Mouse (Mus musculus): Measurements from ENCODE around the gene Pik3r5. TPM values are rescaled to one million over a fixed set of nuclear protein-coding genes. Genes with fewer than 3 reads are reported as not detected.

Pik3r5 gene
- total and polyA plus RNA-seq, 2 experiments from 2014 or later, result 0.52 to 1.0 TPM

- H3K27me3 ChIP-seq (ENCODE audit: insufficient read depth, low read length), result no peaks in the 10 kb centered on the region
- ATAC-seq (ENCODE audit: low FRiP score) (no peak), DNase-seq (ENCODE audit: low spot score) (no peak)
- no peaks in the 10 kb centered on the region for H3K9me3 ChIP-seq (ENCODE audit: low read length)
- no peak overlapping the region for H3K27ac ChIP-seq (ENCODE audit: low read depth, low read length)
- no peaks in the 10 kb centered on the region for H3K4me1 ChIP-seq (ENCODE audit: insufficient read depth, low read length)
- no peak for TF ChIP-seq CTCF (IDR thresholded peaks at IDR 0.05)
- WGBS, result 60% methylated on average over 3 of the region's 3 CpGs
- H3K4me3 ChIP-seq (ENCODE audit: low read depth, low read length), result no peak overlapping the region
- H3K4me2 ChIP-seq (ENCODE audit: low read depth, low read length, poor library complexity, severe bottlenecking), result no peak overlapping the region
- no peak overlapping the region for H3K9ac ChIP-seq (replicated peaks; ENCODE audit: low read length, poor library complexity, severe bottlenecking)
- no peaks in the 10 kb centered on the region for H3K36me3 ChIP-seq (ENCODE audit: insufficient read depth, low read length)
Observed at GRCm38 (mm10) chr11:68513969-68514368, 82.0 kb downstream of the Pik3r5 start.

- no peaks in the 10 kb centered on the region for H3K9me3 ChIP-seq (ENCODE audit: low read length)
- no peaks in the 10 kb centered on the region for H3K36me3 ChIP-seq (ENCODE audit: insufficient read depth, low read length)
- DNase-seq (ENCODE audit: low spot score) (no peak), ATAC-seq (ENCODE audit: low FRiP score) (no peak)
- no peaks in the 10 kb centered on the region for H3K27me3 ChIP-seq (ENCODE audit: insufficient read depth, low read length)
- H3K4me1 ChIP-seq (ENCODE audit: insufficient read depth, low read length), result no peaks in the 10 kb centered on the region
- no peak for TF ChIP-seq CTCF (IDR thresholded peaks at IDR 0.05)
- no peak overlapping the region for H3K27ac ChIP-seq (ENCODE audit: low read depth, low read length)
- H3K4me3 ChIP-seq (ENCODE audit: low read depth, low read length), result no peak overlapping the region
- 92% methylated on average over 4 of the region's 4 CpGs for WGBS
- H3K9ac ChIP-seq (replicated peaks; ENCODE audit: low read length, poor library complexity, severe bottlenecking), result no peak overlapping the region
- H3K4me2 ChIP-seq (ENCODE audit: low read depth, low read length, poor library complexity, severe bottlenecking), result no peak overlapping the region
Observed at GRCm38 (mm10) chr11:68519362-68519761, 87.4 kb downstream of the Pik3r5 start.

GRCm38 (mm10) chr11:68519815-68520214 lies 87.9 kb downstream of the Pik3r5 start:
- Histone ChIP-seq H3K36me3 (ENCODE audit: insufficient read depth, low read length) (no peaks in the 10 kb centered on the region), H3K27ac (ENCODE audit: low read depth, low read length) (no peak overlapping the region), H3K27me3 (ENCODE audit: insufficient read depth, low read length) (no peaks in the 10 kb centered on the region), H3K4me3 (ENCODE audit: low read depth, low read length) (no peak overlapping the region), H3K9ac (replicated peaks; ENCODE audit: low read length, poor library complexity, severe bottlenecking) (no peak overlapping the region), H3K9me3 (ENCODE audit: low read length) (no peaks in the 10 kb centered on the region), H3K4me1 (ENCODE audit: insufficient read depth, low read length) (no peaks in the 10 kb centered on the region), H3K4me2 (ENCODE audit: low read depth, low read length, poor library complexity, severe bottlenecking) (no peak overlapping the region)
- WGBS, result 97% methylated on average over 5 of the region's 5 CpGs
- ATAC-seq (ENCODE audit: low FRiP score) (no peak), DNase-seq (ENCODE audit: low spot score) (no peak)
- no peak for TF ChIP-seq CTCF (IDR thresholded peaks at IDR 0.05)

GRCm38 (mm10) chr11:68520439-68520838 lies 88.5 kb downstream of the Pik3r5 start:
- no peak for TF ChIP-seq CTCF (IDR thresholded peaks at IDR 0.05)
- WGBS, result 87% methylated on average over 2 of the region's 2 CpGs
- ATAC-seq (ENCODE audit: low FRiP score), result no peak

DNA sequence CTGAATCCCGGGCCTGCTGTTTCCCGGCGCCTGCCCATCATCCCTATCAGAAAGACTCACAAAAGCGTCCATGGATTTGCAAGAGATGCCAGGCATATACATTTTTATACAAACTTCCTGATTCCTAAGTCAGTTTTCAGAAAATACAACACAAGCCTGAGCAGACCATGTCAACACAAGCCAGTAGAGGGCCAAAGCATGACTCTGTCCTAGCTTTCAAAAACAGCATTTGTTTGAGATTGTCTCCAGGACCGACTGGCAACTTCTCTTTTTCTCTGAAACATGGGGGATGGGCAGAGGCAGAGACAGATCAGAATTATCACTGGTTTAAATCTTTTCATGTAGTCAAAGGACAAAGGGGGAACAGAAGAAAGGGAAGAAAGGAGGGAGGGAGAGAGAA lies 89.4 kb downstream of the Pik3r5 start:
- H3K4me2 ChIP-seq (ENCODE audit: low read depth, low read length, poor library complexity, severe bottlenecking), result no peak overlapping the region
- H3K27ac ChIP-seq (ENCODE audit: low read depth, low read length), result no peak overlapping the region
- 83% methylated on average over 5 of the region's 5 CpGs for WGBS
- ATAC-seq (ENCODE audit: low FRiP score) (no peak), DNase-seq (ENCODE audit: low spot score) (no peak)
- H3K36me3 ChIP-seq (ENCODE audit: insufficient read depth, low read length), result no peaks in the 10 kb centered on the region
- H3K27me3 ChIP-seq (ENCODE audit: insufficient read depth, low read length), result no peaks in the 10 kb centered on the region
- H3K9me3 ChIP-seq (ENCODE audit: low read length), result no peaks in the 10 kb centered on the region
- no peak for TF ChIP-seq CTCF (IDR thresholded peaks at IDR 0.05)
- H3K9ac ChIP-seq (replicated peaks; ENCODE audit: low read length, poor library complexity, severe bottlenecking), result no peak overlapping the region
- no peaks in the 10 kb centered on the region for H3K4me1 ChIP-seq (ENCODE audit: insufficient read depth, low read length)
- H3K4me3 ChIP-seq (ENCODE audit: low read depth, low read length), result no peak overlapping the region

More at GRCm38 (mm10) chr11:68520439-68520838, 88.5 kb downstream of the Pik3r5 start:
- H3K36me3 ChIP-seq (ENCODE audit: insufficient read depth, low read length), result no peaks in the 10 kb centered on the region
- H3K4me3 ChIP-seq (ENCODE audit: low read depth, low read length), result no peak overlapping the region
- H3K9ac ChIP-seq (replicated peaks; ENCODE audit: low read length, poor library complexity, severe bottlenecking), result no peak overlapping the region
- no peak overlapping the region for H3K4me2 ChIP-seq (ENCODE audit: low read depth, low read length, poor library complexity, severe bottlenecking)
- H3K27ac ChIP-seq (ENCODE audit: low read depth, low read length), result no peak overlapping the region
- no peaks in the 10 kb centered on the region for H3K27me3 ChIP-seq (ENCODE audit: insufficient read depth, low read length)
- DNase-seq (ENCODE audit: low spot score), result no peak
- no peaks in the 10 kb centered on the region for H3K9me3 ChIP-seq (ENCODE audit: low read length)
- H3K4me1 ChIP-seq (ENCODE audit: insufficient read depth, low read length), result no peaks in the 10 kb centered on the region

- Histone ChIP-seq H3K27ac (ENCODE audit: low read depth, low read length) (no peak overlapping the region), H3K36me3 (ENCODE audit: insufficient read depth, low read length) (no peaks in the 10 kb centered on the region), H3K4me3 (ENCODE audit: low read depth, low read length) (no peak overlapping the region), H3K9ac (replicated peaks; ENCODE audit: low read length, poor library complexity, severe bottlenecking) (no peak overlapping the region), H3K4me2 (ENCODE audit: low read depth, low read length, poor library complexity, severe bottlenecking) (no peak overlapping the region), H3K27me3 (ENCODE audit: insufficient read depth, low read length) (no peaks in the 10 kb centered on the region), H3K4me1 (ENCODE audit: insufficient read depth, low read length) (no peaks in the 10 kb centered on the region), H3K9me3 (ENCODE audit: low read length) (no peaks in the 10 kb centered on the region)
- TF ChIP-seq CTCF (IDR thresholded peaks at IDR 0.05), result no peak
- WGBS, result 77% methylated on average over 4 of the region's 4 CpGs
- no peak for DNase-seq (ENCODE audit: low spot score)
- no peak for ATAC-seq (ENCODE audit: low FRiP score)
Observed at GRCm38 (mm10) chr11:68526441-68526840, 94.5 kb downstream of the Pik3r5 start.
